Mouse (Mus musculus) ES-E14 (cell line): ENCODE measurements around the gene Col17a1.

ENCODE experiments used
- MAFK ChIP-seq: IDR thresholded peaks from 2 replicates; pipeline ENCODE4 v1.6.1; 2014; ENCODE audit warnings: mild to moderate bottlenecking, low read depth, low read length, inconsistent platforms; ENCODE audit not compliant: insufficient read depth
- ZC3H11A ChIP-seq: IDR thresholded peaks from 2 replicates; pipeline ENCODE4 v1.6.1; 2012; ENCODE audit warnings: low read depth, mild to moderate bottlenecking, inconsistent platforms, low read length, borderline replicate concordance
- ZNF384 ChIP-seq: IDR thresholded peaks from 2 replicates; pipeline ENCODE4 v1.6.1; 2012; ENCODE audit warnings: low read depth, low read length, inconsistent platforms

GRCm38 (mm10) chr19:47696411-47696810, 4.5 kb upstream of the Col17a1 start:
- TF ChIP-seq MAFK = no peak
- TF ChIP-seq ZNF384 = no peak
- no peak for TF ChIP-seq ZC3H11A
